Comparison of ENCODE assay signal across 8 mouse cellular contexts in the genomic region with DNA sequence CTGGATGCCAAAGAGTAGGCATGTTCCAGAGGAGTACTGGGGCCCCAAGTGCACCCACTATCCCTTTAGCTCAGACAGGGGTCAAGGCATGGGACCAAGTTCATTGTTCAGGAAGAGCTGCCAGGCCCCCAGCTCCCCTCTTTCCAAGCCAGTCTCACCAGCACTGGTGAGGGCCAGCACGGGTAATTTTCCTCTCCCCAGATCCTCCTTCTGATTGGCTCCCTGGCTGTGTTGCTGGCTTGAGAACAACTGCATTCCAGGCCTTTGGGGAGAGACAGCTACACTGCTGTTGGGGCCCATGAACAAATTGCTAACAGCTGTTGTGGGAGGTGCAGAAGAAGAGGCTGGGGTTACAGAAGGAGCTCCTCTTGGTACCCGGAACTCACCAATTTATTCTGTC. TPM values are rescaled to one million over a fixed set of nuclear protein-coding genes. Genes with fewer than 3 reads are reported as not detected.
DNase-seq lines count a peak whose midpoint lies in the region; ATAC-seq lines count a peak whose summit lies in the region.

No protein-coding gene starts in this region.

- WGBS in embryonic facial prominence, embryonic 10.5 days, result 29% methylated on average over 2 of the region's 2 CpGs
- WGBS in heart, embryonic 15.5 days, result 20% methylated on average over 2 of the region's 2 CpGs
- 24% methylated on average over 2 of the region's 2 CpGs for WGBS in stomach, embryonic 16.5 days
- WGBS in liver, embryonic 11.5 days, result 48% methylated on average over 2 of the region's 2 CpGs

- no peaks in the 10 kb centered on the region for H3K27me3 ChIP-seq in embryonic facial prominence, embryonic 10.5 days (replicated peaks; ENCODE audit: low read depth, poor library complexity, severe bottlenecking)
- no peaks in the 10 kb centered on the region for H3K27me3 ChIP-seq in heart, embryonic 15.5 days
- no peaks in the 10 kb centered on the region for H3K27me3 ChIP-seq in stomach, embryonic 16.5 days (ENCODE audit: control insufficient read depth, insufficient read depth, low read length)
- H3K27me3 ChIP-seq in liver, embryonic 11.5 days (replicated peaks; ENCODE audit: control insufficient read depth, insufficient read depth, low read length), result no peaks in the 10 kb centered on the region

- intact Hi-C loops in left cerebral cortex, postnatal 10 days (cut with DNase I), result no loop called here

- 0 out of 2 replicates have a peak overlapping the region, but pooled peaks have one; percentile 5 for H3K9ac ChIP-seq in heart, embryonic 15.5 days
- H3K9ac ChIP-seq in stomach, embryonic 16.5 days (ENCODE audit: low read length), result peak overlapping the region; percentile 21; the same call in 1 of the 2 replicates
- no peak overlapping the region for H3K9ac ChIP-seq in liver, embryonic 11.5 days (ENCODE audit: low read depth, low read length)

- peak overlapping the region; percentile 83 for H3K27ac ChIP-seq in embryonic facial prominence, embryonic 10.5 days (replicated peaks)
- H3K27ac ChIP-seq in heart, embryonic 15.5 days, result peak overlapping the region; percentile 83
- H3K27ac ChIP-seq in stomach, embryonic 16.5 days (ENCODE audit: low read length), result peak overlapping the region; percentile 83
- H3K27ac ChIP-seq in liver, embryonic 11.5 days (ENCODE audit: low read depth, low read length), result no peak overlapping the region

- no peaks in the 10 kb centered on the region for H3K9me3 ChIP-seq in embryonic facial prominence, embryonic 10.5 days
- H3K9me3 ChIP-seq in heart, embryonic 15.5 days (replicated peaks), result no peaks in the 10 kb centered on the region
- H3K9me3 ChIP-seq in stomach, embryonic 16.5 days (replicated peaks; ENCODE audit: control insufficient read depth, low read length), result no peaks in the 10 kb centered on the region
- H3K9me3 ChIP-seq in liver, embryonic 11.5 days (ENCODE audit: control insufficient read depth, low read length), result no peaks in the 10 kb centered on the region

- no peak; the same call in 1 of the 2 replicates for ATAC-seq in heart, embryonic 15.5 days (replicated peaks; ENCODE audit: insufficient number of reproducible peaks, insufficient read depth, low FRiP score, low read depth)
- peak; percentile 27 for ATAC-seq in stomach, embryonic 16.5 days (ENCODE audit: insufficient read depth, low FRiP score)
- no peak for ATAC-seq in liver, embryonic 11.5 days (replicated peaks; ENCODE audit: low FRiP score)

- H3K36me3 ChIP-seq in embryonic facial prominence, embryonic 10.5 days (replicated peaks), result no peaks in the 10 kb centered on the region
- H3K36me3 ChIP-seq in heart, embryonic 15.5 days, result no peaks in the 10 kb centered on the region
- no peaks in the 10 kb centered on the region for H3K36me3 ChIP-seq in stomach, embryonic 16.5 days (ENCODE audit: control insufficient read depth, insufficient read depth, low read length)
- no peaks in the 10 kb centered on the region; the same call in 1 of the 2 replicates for H3K36me3 ChIP-seq in liver, embryonic 11.5 days (ENCODE audit: control insufficient read depth, insufficient read depth, low read length)

- no peak overlapping the region for H3K4me3 ChIP-seq in embryonic facial prominence, embryonic 10.5 days
- H3K4me3 ChIP-seq in heart, embryonic 15.5 days, result no peak overlapping the region
- no peak overlapping the region for H3K4me3 ChIP-seq in stomach, embryonic 16.5 days (replicated peaks; ENCODE audit: low read length)
- H3K4me3 ChIP-seq in liver, embryonic 11.5 days (ENCODE audit: low read depth, low read length), result no peak overlapping the region

- no peak overlapping the region for H3K4me2 ChIP-seq in heart, embryonic 15.5 days
- H3K4me2 ChIP-seq in stomach, embryonic 16.5 days (ENCODE audit: low read depth, low read length), result peak overlapping the region; percentile 5; the same call in 1 of the 2 replicates
- H3K4me2 ChIP-seq in liver, embryonic 11.5 days, result no peak overlapping the region

- DNase-seq in left cerebral cortex, adult 18-20 months (ENCODE audit: low spot score in 2 of 2), result peak; percentile 22 to 26
- DNase-seq in left cerebral cortex, postnatal 10 days (ENCODE audit: extremely low spot score in 1 of 2, low spot score in 2 of 2), result no peak
- peak; percentile 64 for DNase-seq in embryonic facial prominence, embryonic 10.5 days (ENCODE audit: low spot score)
- peak; percentile 48 to 59 for DNase-seq in layer of hippocampus, adult 8-10 months (ENCODE audit: low spot score in 2 of 2)
- no peak for DNase-seq in liver, embryonic 11.5 days (ENCODE audit: low spot score)
- DNase-seq in c-Kit-positive CD71-positive TER-119-positive erythroid progenitor cells, embryonic 14.5 days (ENCODE audit: low spot score), result no peak

- peaks cover 45% of the 10 kb centered on the region for H3K4me1 ChIP-seq in embryonic facial prominence, embryonic 10.5 days
- H3K4me1 ChIP-seq in heart, embryonic 15.5 days (replicated peaks), result peaks cover 82% of the 10 kb centered on the region
- H3K4me1 ChIP-seq in stomach, embryonic 16.5 days (ENCODE audit: control insufficient read depth, insufficient read depth, low read length), result peaks cover 72% of the 10 kb centered on the region
- peaks cover 6% of the 10 kb centered on the region for H3K4me1 ChIP-seq in liver, embryonic 11.5 days (replicated peaks; ENCODE audit: control insufficient read depth, insufficient read depth, low read length)

RNA-seq across cellular contexts. Expression of gene Gsn, which starts 17.4 kb away (rescaled TPM):
- 10 to 100 TPM; 31.3 to 39.8 TPM for total RNA-seq in left cerebral cortex, adult 18-20 months (2021)
- total RNA-seq in left cerebral cortex, postnatal 10 days (2021), result 10 to 100 TPM; 28.3 to 36.7 TPM
- 13.6 and 18.9 TPM in 2 replicates for polyA plus RNA-seq in embryonic facial prominence, embryonic 10.5 days (2016; fragmentation: Nextera tagmentation; extraction: Ambion mirVana)
- 321 and 325 TPM in 2 replicates for polyA plus RNA-seq in heart, embryonic 15.5 days (2015; fragmentation: Nextera tagmentation; extraction: Ambion mirVana)
- total RNA-seq in layer of hippocampus, adult 8-10 months (2022), result 10 to 100 TPM; 41.3 to 77.4 (median 60.0) TPM
- 386 and 449 TPM in 2 replicates for polyA plus RNA-seq in stomach, embryonic 16.5 days (2015; fragmentation: Nextera tagmentation; extraction: Ambion mirVana)
- polyA plus RNA-seq in liver, embryonic 11.5 days (2014; fragmentation: Nextera tagmentation; extraction: Ambion mirVana), result 76.4 and 85.4 TPM in 2 replicates

Comparison
In these comparisons a context has a peak if more than half of its experiments do, and no peak if none do; other contexts are left out.
1. DNase-seq: peak in left cerebral cortex, adult 18-20 months (2 of 2), embryonic facial prominence, embryonic 10.5 days (single experiment) and layer of hippocampus, adult 8-10 months (2 of 2); none in left cerebral cortex, postnatal 10 days (0 of 2), liver, embryonic 11.5 days (single experiment) and c-Kit-positive CD71-positive TER-119-positive erythroid progenitor cells, embryonic 14.5 days (single experiment).